Mouse (Mus musculus) thymus, adult 2 months (tissue): ENCODE data around the gene Spire2.

Experiments used
- CTCF ChIP-seq: fragments of 200-500 bp; IDR thresholded peaks from 2 replicates; pipeline ENCODE4 v1.5.1; 2012; ENCODE audit warnings: mild to moderate bottlenecking, control low read depth, low read length, moderate library complexity, borderline replicate concordance; ENCODE audit not compliant: control insufficient read depth, poor library complexity, insufficient read depth; ENCODE audit errors: extremely low read depth
- POLR2A ChIP-seq: fragments of 200-500 bp; IDR thresholded peaks from 2 replicates; pipeline ENCODE4 v1.6.1; 2012; ENCODE audit warnings: mild to moderate bottlenecking, low read length, control low read depth, moderate library complexity; ENCODE audit not compliant: control insufficient read depth, poor library complexity, insufficient read depth; ENCODE audit errors: extremely low read depth

GRCm38 (mm10) chr8:123408586-123409544 lies 76.4 kb downstream of the Spire2 start:
- TF ChIP-seq CTCF, result no peak
- no peak for TF ChIP-seq POLR2A
